Mouse (Mus musculus) spleen, postnatal 36 days (tissue): ENCODE data around the gene Tmem158.

ENCODE experiments used
- DNase-seq, 2 experiments: peaks; one replicate each; pipeline ENCODE4 v3.0.0; 2022; ENCODE audit warnings: low spot score in 2 of 2, mixed read lengths in 1 of 2

The Tmem158 gene

DNA sequence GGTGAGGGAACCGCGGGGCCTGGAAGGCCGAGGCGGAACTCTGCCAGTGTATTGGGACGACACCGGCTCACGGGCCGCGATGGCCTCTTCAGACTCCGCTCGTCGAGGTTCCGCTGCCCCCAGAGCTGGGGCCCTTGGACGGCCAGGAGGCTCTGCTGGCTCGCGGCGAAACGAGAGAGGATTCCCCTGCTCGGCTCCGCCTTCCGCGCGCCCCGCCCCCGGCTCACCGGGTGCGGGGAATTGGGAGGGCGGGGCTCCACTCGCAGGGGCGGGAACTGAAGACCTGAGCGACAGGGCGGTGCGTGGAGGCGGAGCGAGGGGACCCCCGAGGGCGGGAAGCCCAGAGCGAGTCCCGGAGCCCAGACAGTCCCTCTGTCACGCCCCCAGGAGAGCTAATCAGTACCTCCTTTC lies at the start of gene Tmem158:
Gene Tmem158, minus strand, starts transcription at position 154 of the 411 bp plus-strand sequence.
- peak; percentile 66 to 68 for DNase-seq

DNA sequence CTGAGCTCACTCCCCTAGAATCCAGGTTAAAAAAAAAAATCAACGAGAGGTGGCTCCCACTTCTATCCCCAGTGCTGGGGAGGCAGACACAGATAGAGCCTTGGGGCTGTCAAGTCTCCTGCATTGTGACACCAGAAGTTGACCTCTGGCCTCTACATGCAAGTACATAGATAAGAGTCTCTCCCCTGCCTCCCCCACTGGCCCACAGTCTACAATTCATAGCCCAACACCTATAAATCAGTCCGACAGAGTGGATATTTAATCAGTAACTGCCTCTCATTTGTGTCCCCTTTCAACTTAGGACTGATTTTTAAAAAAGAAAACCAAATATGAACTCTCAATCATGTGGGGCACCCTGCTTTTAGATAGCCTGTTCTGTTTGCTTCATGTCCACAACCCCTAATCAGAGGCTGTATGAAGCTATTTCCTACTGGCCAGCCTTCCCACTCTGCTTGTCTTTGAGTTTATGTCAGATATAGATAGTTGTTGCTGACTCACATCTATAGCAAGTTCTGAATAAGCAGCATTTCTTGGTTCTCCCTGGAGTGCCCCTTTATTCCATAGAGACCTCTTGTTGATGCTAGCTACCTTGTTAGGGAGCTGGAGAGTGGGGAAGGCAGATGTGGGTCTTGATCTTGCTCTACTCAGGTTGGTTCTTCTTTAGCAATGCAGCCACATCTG lies 49.3 kb upstream of the Tmem158 start:
- no peak for DNase-seq

DNA sequence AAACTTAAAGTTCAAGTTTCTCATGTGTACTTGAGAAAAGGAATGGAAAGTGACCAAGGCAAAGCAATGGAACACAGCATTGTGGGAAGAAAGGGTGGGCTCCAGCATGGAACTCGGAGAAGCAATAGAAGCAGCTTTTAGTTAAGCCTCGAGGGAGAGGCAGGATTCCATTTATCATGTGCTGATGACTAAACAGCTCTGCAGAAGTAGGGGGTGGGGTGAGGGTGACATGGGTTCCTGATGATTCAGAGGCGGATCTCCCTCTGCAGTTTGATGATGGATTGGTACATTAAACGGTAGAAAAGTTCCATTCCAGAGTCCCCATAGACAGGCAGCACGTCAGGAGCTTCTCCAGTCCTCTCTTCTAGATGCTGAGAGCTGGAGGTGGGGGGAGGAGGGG lies 48.5 kb upstream of the Tmem158 start:
- no peak for DNase-seq

DNA sequence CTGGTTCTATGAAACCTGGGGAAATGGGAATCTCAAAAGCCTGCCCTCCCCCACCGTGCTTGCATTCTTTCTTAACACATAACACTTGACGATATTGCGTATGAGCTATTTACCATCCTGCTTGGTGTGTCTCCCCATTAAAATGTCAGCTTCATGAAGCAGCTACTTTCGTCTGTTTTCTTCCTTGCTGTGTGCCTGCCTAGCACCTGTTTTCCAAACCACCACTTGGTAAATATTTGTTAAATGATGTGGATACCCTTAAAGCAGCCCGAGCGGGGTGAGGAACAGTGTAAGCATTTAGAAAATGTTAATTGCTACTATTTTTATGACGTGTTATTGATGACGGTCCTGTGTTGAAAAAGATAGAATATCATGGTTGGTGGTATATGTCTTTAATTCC lies 44.4 kb upstream of the Tmem158 start:
- no peak for DNase-seq

DNA sequence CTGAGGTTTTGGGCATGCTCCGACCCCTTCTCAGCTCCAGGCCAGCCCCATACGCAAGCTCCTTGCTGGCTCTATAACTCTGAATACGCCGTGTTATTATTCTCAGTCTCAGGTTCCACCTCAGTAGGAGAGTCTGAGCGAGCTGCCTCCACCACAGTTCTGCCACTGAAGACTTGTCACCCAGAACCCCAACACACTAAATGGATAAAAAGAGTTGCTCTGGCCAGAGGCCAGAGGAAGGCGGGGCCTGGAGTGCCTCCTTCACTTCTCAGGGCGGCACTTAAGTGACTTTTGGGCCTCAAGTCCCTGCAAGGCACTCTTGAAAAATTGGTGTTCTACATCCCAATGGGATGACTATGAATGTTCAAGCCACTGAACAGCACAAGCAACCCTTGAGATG lies 43.4 kb upstream of the Tmem158 start:
- no peak for DNase-seq

DNA sequence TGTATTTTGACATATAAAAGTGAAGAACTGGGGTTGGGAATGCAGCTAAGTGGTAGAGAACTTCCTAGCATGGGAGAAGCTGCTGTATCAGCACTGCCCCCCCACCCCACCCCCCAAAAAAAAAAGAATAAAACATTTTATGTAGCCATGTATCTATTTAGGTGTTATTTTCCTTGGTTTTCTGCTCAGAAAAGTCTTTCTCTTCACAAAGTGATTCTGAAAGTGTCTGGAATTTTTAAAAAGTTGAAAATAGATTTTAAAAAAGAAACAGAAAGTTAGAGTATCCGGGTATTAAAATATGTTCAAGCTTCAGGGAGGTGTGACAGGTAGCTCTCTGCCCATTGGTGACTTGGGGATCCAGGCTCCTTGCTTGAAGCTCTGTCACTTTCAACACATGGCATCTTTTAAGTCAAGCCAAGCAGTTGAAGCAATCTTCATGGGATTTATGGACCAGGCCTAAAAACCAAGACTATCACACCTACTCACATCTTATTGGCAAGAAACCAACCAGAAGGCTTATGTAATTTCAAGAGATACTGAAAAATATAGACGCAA lies 42.3 kb upstream of the Tmem158 start:
- no peak for DNase-seq

DNA sequence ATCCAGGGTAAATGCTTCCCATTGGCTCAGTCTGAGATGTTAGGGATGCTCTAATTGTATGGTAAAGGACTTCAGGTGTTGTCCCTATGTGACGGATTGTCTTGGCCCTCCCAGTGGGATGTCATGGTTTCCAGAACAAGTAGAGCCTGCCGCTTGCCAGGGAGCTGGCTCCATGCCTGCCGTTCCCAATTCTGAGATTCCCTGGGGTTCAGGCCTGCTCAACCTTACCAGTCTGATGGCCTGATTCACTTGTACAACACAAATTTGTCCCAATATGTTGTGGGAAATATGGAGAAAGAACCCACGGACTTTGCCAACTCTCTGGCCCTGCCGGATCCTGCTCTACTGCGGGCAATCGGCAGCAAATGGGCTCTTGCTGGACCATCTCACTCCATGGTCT lies 37.3 kb upstream of the Tmem158 start:
- no peak for DNase-seq

DNA sequence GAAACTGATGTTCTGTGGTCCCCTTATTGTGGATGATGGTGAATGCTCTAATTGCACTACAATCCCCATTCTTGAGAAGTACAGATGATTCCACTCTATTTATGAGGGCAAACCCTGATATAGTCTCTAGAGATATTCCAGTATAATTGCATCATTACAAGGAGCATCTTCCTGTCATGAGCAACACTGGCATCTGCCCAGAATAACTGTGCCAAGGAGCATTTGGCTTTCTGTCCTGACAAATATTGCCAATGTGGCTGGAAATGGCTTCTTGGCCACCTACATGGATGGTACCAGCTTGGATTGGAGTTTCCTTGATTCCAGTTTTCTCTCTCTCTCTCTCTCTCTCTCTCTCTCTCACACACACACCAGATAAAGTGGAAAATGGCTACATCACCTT lies 35.7 kb upstream of the Tmem158 start:
- no peak for DNase-seq

DNA sequence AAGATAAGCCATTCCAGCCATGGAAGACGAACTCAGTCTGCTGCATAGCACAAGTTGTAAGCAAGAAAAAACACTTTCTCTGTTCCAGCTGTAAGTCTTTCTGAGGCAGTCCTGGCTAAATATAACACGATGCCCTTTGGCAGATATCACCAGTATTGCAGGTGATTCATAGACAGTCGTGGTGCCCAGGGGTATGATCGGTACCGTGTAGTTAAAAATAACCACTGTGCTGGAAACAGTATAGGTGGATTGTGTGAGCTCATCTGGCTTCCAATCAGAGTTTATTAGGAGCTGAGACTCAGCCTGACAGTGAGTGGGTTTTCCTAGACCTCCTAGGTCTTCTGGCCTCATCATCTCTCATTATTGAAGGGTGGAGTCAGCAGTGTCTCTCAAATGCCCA lies 34.0 kb upstream of the Tmem158 start:
- no peak for DNase-seq

DNA sequence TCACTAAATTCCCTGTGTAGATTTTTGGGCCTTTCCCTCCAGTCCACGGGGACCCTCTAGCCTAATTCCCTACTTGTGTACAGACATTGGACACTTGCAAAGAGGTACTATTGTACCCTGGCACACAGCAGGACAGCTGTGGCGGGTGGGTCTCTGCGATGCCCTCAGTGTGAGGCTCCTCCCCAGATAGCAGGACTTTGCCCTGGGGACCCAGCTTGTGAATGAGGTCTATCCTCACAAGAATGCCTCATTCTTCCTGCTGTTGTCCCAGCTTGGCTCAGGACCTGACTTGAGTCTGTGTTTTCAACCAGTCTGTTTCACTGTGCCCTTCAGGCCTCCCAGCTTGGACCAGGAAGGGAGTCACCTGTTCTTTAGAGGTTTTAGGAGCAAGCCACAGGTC lies 27.8 kb upstream of the Tmem158 start:
- DNase-seq = no peak

DNA sequence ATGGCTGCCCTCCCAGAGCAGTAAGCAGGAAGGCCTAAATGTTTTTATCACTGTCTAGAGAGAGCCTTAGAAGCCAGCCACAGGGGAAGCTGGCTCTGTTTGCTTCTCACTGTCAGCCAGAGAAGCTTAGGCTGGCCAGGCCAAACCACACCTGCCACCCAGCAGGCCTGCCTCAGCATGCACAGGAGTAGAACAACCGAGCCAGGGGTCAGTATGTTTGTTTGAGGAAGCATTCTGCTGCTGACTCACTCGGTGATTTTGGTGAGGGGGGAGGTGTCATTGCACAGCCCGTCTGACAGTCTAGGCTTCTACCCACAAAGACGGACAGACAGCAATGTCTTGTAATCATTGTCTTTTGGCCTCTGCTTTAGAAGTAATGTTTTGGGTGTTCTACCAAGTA lies 25.1 kb upstream of the Tmem158 start:
- no peak for DNase-seq

DNA sequence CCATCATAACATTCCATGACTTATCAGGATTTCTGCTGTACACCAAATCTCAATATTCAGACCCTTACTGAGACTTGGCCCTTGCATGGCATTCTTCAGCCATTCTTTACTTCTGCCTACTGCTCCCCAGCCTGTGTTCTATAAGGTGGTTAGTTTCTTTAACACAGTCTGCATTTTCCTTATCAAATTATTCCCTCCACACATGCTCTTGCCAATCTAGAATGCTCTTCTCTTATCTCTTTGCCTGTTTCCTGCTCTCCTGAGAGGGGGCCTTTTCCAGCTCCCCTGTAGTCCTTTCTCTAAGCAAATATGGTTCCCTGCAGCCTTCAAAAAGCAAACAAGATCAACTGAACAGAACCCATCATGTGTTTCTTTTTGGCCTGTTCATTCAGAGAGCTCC lies 20.2 kb upstream of the Tmem158 start:
- no peak for DNase-seq

DNA sequence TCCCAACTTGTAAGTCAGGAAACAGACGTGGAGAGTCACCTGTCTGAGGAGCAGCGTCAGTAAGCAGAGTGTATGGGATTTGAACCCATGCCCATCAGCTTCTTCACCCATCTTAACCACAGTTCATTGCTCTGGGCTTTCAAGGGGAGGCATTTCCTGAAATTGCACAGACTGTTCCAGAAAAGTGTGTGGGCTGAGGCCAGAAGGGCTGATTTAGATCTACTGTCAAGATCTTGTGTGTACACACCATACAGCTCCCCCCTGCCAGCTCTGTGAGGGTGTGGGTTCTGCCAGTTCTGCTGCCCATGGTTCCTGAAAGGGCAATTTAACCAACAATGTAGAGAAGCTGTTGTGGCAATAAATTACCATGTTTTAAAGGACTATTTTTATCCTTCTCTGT lies 17.4 kb upstream of the Tmem158 start:
- no peak for DNase-seq

DNA sequence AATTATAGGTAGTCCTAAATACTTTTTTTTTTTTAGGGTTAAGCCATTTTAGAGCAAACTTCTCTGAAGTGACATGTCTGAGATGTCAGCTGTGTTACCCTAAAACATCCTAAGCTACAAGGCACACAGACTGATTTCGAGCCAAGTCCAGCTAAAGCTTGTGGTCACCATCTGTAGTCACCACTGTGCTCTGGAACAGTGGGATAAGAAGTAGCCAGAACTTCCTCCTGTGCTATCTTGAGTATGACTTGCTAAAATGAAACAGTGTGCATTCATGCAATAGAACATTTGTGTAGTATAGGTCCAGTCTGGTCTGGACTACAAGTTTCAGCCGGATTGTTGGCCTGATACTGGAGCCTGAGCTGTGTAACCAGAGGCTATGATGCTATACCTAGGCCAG lies 14.8 kb upstream of the Tmem158 start:
- DNase-seq = no peak

DNA sequence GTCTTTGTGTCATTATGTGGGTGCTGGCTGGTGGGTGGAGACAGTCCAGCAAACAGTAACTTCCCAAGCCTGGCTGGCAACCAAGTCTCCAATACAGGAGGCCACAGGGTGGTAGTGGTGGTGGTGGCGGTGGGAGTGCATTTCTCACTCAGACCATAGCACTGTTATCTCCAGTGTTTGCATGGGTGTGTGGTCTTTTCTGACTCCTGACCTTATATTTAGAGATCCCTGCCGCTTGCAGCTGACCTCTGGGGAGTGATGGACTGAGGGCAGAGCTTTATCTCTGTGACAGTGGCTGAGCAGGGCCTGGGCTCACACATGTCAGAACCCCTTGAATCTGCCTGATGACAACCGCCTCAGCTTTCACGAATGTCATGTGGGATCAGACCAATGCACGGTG lies 14.1 kb upstream of the Tmem158 start:
- DNase-seq = no peak

DNA sequence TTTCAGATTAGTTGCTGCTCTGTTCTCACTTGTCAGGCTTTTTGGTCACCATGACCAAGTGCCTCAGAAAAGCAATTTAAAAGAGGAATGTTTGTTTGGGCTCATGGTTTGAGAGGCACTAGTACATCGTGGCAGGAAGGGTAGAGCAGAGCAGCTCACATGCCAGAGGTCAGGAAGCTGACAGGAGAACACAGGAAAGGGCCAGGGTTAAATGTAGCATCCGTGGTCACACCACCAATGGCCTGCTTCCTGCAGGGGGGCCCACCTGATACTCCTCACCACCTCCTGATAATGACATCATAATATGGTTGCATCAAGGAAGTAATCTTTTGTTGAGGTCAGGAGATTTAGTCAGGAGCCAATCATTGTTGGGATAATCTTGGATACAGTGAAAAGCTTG lies 13.3 kb upstream of the Tmem158 start:
- no peak for DNase-seq

DNA sequence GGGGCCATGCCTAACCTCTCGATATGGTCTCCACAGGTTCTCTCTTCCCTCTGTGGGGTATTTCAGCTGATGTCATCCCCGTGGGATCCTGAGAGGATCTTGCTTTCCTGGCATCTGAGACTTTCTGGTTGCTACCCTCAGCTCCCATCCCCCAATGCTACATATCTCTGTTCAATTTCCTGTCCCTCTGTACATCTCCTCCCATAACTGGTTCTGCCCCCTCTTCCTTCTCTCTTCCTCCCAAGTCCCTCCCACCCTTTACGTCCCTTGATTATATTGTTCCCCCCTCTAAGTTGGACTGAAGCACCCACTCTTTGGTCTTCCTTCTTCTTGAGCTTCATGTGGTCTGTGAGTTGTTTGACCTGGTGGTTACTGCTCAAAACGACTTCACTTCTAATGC lies 11.0 kb upstream of the Tmem158 start:
- DNase-seq = no peak

DNA sequence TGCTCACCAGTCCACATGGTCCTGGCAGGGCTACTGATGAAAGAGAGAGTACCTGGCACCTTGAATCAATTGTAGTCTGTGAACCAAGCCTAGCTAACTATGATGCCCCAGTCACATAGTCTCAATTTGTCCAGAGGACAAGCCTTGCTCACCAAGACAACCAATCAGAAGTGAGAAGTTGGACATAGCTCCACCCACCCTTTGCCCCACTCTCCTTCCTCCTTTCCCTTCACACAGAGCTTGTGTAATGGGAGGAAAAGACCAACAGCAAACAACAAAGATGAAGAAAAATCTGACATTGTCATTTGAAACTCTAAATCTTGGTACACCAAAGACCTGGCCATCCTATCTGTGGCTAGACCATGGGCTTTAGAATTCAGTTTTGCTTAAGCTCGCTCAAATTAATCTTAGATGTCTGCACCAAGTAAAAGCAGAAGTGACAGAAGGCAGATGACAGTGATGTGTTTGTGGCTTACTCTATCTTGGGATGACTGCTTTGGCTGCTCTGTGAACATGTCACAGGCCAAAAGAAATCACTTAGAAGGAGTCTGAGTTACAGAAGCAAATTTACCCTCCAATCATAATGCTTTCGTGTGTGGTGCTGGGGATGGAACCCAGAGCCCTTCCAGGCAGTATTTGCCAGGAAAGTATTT lies 9.5 kb upstream of the Tmem158 start:
- peak in 1 of 2 experiments; percentile 10 for DNase-seq

DNA sequence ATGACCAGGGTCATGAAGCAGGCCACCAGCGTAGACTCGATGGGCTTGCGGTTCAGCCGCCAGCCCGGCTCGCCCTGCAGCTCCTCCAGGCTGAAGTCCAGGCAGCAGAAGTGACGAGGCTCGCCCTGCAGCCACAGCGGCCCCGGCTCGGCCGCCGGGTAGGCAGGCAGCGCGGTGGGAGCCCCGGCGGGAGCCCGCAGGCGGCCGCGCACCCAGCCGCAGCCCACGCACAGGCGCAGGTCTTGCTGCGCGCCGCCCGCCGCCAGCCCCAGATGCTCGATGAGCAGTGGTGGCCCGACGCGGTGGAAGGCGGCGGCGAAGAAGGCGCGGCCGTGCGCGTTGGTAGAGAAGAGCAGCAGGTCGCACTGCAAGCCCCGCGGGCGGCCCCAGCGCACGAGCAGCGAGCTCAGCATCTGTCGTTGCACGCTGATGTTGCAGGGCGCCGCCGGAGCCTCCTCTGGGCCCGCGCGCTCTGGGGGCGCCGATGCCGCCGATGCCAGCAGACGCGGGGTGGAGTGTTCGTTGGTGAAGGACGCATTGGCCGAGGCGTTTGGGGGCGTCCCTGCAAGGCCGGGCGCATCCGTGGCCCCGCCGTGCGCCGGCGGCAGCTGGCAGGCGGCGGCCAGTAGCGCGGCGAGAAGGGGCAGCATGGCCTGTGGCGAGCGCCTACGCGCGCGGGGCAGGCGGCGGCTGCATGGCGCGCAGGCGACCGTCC lies 511 bp downstream of the Tmem158 start:
- peak in 1 of 2 experiments; percentile 3 for DNase-seq

DNA sequence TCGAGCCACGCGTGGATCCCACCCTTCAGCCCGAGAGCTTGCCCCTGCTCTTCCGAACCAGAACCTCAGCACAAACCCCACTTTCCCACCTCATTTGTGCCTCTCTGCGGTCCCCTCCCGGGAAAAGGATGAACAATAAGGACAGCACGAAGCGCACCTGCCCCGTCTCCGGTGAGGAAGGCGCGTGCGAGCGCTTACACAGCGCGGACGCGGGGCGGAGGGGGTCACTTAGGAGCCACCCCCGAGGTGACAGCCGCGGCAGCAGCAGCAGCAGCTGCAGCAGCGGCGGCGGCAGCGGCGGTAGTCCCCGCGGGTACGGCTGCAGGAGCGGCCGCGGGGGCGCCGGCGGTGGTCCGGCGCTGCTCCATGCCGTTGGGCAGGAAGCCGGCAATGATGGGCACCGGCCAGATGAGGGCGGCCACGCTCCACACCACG lies 1.1 kb downstream of the Tmem158 start:
- peak; percentile 30 to 36 for DNase-seq

DNA sequence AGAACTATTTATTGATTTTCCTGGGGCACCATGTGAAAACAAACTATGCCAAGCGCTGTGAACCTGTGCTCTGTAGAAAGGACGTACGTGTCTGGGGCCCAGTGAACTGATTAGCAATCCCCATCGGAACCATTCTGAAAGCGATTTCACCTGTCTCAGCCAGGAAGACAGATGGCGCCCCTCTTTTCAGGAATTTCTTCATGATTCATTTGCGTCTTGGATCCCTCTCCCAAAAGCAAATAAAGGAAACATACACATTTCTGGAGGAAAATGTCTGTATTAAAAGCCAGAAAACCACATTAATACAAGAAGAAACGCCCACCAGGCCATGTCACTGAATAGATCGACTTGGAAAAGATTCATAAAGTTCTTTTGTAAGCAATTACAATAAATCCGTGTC lies 1.8 kb downstream of the Tmem158 start:
- DNase-seq = no peak

DNA sequence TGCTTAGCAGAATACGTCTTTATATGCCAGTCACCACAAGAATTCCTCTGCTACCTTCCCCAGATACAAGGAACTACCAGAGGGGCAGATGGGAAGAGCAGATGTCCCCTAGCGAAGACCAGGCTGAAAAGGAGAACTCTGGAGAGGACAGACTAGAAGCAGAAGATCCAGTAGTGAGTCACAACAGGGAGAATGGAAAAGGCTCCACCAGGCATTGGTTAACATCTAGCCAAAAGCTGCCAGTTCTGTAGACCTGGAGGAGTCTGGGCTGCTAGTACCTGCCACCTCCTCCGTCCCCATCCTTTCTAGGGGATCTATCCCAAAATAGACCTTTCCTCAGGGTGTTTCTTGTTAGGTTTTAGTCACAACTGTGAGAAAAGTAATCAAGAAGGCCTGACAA lies 4.8 kb downstream of the Tmem158 start:
- DNase-seq = no peak

DNA sequence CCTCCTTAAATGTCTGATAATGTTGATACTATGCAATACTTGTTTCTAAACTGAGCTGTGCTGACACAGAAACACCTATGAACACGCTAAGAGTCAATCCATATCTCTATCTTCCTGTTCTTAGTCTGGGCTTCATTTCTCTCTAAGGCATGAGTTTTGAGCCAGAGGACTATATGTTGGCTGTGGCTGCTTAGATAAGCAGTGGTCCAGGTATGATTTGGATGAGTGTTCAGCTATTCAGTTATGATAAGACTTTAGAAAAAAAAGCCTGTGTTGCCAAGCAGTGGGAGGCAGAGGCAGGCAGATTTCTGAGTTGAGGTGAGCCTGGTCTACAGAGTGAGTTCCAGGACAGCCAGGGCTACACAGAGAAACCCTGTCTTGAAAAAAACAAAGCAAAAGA lies 12.6 kb downstream of the Tmem158 start:
- no peak for DNase-seq
